Mouse (Mus musculus) adrenal gland, adult 8-10 months (tissue): ENCODE data around the gene Tusc2. TPM values are rescaled to one million over a fixed set of nuclear protein-coding genes. Genes with fewer than 3 reads are reported as not detected.
"Not testable (repeated sequence)": the region's sequence is repeated elsewhere in the genome, so short reads cannot be mapped to it uniquely, and the experiment has no call there.

Source experiments
- DNase-seq: peaks from one replicate; pipeline ENCODE4 v3.0.0; 2022
- total RNA-seq, 4 experiments: library from RNA; stranded (reverse); gene quantifications; 2 replicates each; pipeline ENCODE4 v1.2.4; 2022

Tusc2 gene
- total RNA-seq, 4 experiments from 2014 or later, result 55.1 to 64.1 (median 61.8) TPM

GRCm38 (mm10) chr9:107569270-107569669 is 6.2 kb downstream of the Tusc2 start:
- no peak for DNase-seq

- DNase-seq, result no peak
Observed at GRCm38 (mm10) chr9:107570016-107570415, 7.0 kb downstream of the Tusc2 start.

GRCm38 (mm10) chr9:107570845-107571244 is 7.8 kb downstream of the Tusc2 start:
- DNase-seq, result no peak

GRCm38 (mm10) chr9:107571534-107572326 is 8.7 kb downstream of the Tusc2 start:
- DNase-seq, result no peak

GRCm38 (mm10) chr9:107572327-107572662 is 9.2 kb downstream of the Tusc2 start:
- no peak for DNase-seq

GRCm38 (mm10) chr9:107573774-107574173 is 10.7 kb downstream of the Tusc2 start:
- DNase-seq, result not testable (repeated sequence)

GRCm38 (mm10) chr9:107575579-107576356 is 12.7 kb downstream of the Tusc2 start:
- DNase-seq, result no peak

- peak; percentile 79 for DNase-seq
Observed at GRCm38 (mm10) chr9:107576357-107577107, 13.5 kb downstream of the Tusc2 start, which contains the start of gene Hyal1. Gene Hyal1 (plus strand): TSS chr9:107576927.

GRCm38 (mm10) chr9:107577871-107578270 is 14.8 kb downstream of the Tusc2 start:
- no peak for DNase-seq

GRCm38 (mm10) chr9:107578587-107578986 is 15.5 kb downstream of the Tusc2 start, which contains the start of gene Naa80:
Gene Naa80 (plus strand): TSS chr9:107578887.
- DNase-seq, result no peak

- DNase-seq, result no peak
Observed at GRCm38 (mm10) chr9:107579023-107579900, 16.2 kb downstream of the Tusc2 start.

GRCm38 (mm10) chr9:107580501-107581317 is 17.7 kb downstream of the Tusc2 start, which contains the start of gene Hyal3:
Gene Hyal3 (plus strand): TSS chr9:107580818.
- peak; percentile 93 for DNase-seq

- no peak for DNase-seq
Observed at GRCm38 (mm10) chr9:107581584-107581983, 18.5 kb downstream of the Tusc2 start.

- no peak for DNase-seq
Observed at GRCm38 (mm10) chr9:107582509-107583062, 19.5 kb downstream of the Tusc2 start.

- no peak for DNase-seq
Observed at GRCm38 (mm10) chr9:107583174-107583573, 20.1 kb downstream of the Tusc2 start.

GRCm38 (mm10) chr9:107586504-107586903 is 23.4 kb downstream of the Tusc2 start:
- DNase-seq, result no peak

GRCm38 (mm10) chr9:107586974-107587832 is 24.1 kb downstream of the Tusc2 start, which contains the start of gene Ifrd2:
Gene Ifrd2 (plus strand): TSS chr9:107587642.
- peak; percentile 98 for DNase-seq

GRCm38 (mm10) chr9:107587833-107588639 is 25.0 kb downstream of the Tusc2 start:
- DNase-seq, result no peak
